Mouse (Mus musculus): ENCODE measurements at regions not wholly inside any gene's neighbourhood (a gene's known extent, or its start where the extent isn't known, plus 50 kb on each side); places are given as distances from the start of the nearest gene placed in this dataset.
"Not testable (repeated sequence)": the region's sequence is repeated elsewhere in the genome, so short reads cannot be mapped to it uniquely, and the experiment has no call there.

- DNase-seq (ENCODE audit: low spot score), result no peak
Measured at GRCm38 (mm10) chr12:113241373-113242193, 55.9 kb downstream of the Tmem121 start.

DNA sequence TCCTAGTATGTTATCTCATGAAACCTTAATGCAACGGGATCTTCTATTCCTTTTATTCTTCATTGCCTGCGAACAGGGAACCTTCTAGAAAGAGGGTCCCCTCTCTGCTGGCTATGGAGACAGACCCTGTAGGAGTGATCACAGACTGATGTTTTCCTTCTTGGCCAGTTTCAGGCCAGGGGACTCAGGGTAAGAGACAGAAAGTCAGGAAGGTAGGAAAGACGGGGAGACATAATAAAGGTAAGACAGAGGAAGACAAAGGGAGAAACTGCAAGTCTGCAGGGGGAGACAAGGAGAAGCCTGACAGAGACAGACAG lies 56.4 kb downstream of the Tmem121 start:
- DNase-seq (ENCODE audit: low spot score), result no peak

DNA sequence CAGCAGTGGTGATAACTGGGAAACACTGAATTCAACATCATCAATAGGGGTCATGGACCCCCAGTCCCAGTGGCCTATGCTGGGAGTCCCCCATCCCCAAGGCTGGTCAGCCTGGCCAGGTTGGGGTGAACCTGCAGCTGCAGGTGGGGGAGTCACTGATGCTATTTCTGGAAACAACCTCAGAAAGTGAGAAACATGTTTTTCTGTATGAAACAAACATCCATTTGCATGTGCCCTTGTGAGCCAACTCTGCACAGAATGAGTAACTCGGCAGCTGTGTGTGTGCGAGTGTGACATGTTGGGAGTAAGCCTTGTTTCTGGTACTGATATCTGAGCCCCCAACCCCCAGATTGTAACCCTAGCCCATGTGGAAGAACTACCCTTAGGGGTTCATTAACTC lies 59.0 kb downstream of the Tmem121 start:
- no peak for DNase-seq (ENCODE audit: low spot score)

DNA sequence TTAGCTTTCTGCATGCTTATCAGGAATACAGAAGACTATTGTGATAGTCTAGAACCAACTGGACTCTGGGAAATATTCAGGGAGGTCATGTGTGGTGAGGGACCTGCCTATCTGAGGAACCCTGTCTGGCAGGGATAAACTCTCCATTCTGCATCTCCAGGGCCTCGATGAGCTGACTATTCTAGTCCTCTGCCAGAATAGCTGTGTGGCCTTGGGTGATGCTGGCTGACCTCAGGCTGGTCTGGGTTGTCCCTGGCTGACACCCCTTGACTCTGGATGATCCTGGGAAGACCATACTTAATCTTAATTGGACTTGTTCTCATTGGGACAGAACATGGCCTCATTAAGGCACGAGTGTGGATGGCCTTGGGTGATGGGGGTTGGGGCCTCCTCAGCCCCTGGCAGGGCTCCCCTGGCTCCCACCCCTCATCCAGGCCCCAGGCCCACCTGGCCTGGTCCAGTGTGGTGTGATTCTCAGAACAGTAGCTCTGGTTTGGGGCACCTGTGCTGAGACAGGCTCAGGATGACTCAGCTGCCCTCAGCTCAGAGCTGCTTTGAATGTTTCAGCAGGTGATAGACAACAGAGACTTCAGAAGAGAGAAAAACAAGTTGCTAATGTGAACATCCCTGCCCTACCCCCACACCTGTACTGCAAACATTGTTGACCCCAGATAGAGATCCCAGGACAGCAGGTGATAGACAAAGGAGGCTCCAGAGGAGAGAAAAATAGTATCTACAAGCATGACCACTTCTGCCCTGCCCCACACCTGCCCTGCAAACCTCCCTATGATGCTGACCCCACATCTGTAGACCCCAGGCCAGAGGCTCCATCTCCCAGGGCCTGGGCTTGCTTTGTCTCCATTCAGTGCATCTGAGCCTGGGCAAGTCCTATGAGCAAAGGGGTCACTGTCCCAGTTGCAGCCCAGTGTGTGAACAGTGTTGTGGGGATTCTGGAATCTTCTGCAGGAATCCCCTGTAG lies 68.0 kb downstream of the Tmem121 start:
- DNase-seq (ENCODE audit: low spot score), result not testable (repeated sequence)

- no peak for DNase-seq (ENCODE audit: low spot score)
Measured at GRCm38 (mm10) chr12:113255331-113255730, 69.6 kb downstream of the Tmem121 start.

DNA sequence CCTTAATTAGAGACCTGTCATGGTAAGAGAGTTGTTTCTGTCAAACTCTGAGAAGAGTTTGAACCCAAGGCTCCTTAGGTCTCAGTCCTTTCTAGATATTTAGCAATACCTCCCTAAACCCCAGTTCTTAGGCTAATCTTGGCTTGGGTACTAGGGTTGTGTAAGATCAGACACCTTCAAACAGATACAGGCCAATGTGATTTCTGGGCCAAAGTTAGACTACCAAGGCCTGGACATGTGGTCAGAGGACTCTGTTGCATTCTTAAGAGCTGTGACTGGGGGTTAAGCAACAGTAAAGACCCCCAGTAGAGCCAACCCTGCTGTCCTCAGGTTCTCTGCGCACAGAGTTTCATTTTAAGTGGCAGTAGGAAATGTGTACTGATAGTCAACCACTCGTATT lies 70.9 kb downstream of the Tmem121 start:
- no peak for DNase-seq (ENCODE audit: low spot score)

DNA sequence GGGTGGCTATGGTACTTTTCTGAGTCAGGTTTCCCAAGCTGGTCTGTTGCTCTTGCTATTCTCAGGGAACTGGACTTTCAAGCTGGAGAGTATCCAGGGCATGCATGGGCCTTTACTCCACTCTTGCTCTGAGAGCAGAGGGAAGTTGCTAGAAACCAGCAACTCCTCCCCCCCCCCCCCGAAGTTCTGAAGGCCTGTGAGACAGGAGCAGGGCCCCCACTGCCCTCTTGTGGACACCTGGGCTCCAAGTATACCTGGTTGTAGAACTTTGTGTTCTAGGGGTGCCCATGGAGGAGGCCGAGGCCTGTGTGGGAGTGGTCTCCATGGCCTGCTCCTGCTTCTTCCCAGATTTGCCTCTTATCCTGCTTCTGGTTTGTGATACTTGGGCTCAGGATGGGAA lies 71.5 kb downstream of the Tmem121 start:
- no peak for DNase-seq (ENCODE audit: low spot score)

DNA sequence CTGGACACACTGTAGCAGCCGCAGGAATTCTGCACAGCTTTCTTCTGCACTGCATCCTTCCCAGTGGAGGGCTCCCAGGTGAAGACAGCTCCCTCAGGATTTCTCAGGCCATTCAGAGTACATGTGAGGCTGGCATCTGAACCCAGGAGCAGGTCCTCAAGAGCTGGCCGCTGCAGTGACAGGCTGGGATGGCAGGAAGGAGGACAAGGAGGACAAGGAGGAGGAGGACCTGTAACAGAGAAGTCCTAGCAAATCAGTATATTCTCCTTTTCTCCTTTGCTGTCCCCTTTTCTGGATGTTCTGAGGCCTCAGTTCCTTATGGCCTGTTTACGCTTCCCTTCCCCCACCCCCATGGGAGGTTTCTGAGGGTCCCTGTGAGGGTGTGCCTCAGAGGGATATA lies 73.7 kb downstream of the Tmem121 start:
- DNase-seq (ENCODE audit: low spot score), result no peak

DNA sequence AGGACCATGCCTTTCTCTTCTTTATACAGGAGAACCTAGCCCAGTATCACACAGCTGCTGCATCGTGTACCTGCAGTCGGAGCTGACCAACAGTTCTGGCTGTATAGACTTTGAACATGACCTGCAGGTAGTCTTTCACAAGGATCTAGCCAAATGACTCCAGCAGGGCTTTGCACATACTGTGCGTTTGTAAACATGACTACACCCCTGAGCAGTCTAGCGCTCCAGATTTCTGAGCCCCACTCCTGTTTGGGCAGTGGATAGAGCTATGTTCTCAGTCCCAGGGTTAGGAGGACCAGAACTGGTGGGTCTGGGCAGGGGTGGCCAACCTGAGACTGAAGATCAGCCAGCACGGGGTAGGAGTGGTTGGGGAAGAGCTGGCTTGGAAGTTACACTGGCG lies 74.6 kb downstream of the Tmem121 start:
- no peak for DNase-seq (ENCODE audit: low spot score)

GRCm38 (mm10) chr12:113275934-113276333 lies 90.2 kb downstream of the Tmem121 start:
- DNase-seq (ENCODE audit: low spot score), result no peak

DNA sequence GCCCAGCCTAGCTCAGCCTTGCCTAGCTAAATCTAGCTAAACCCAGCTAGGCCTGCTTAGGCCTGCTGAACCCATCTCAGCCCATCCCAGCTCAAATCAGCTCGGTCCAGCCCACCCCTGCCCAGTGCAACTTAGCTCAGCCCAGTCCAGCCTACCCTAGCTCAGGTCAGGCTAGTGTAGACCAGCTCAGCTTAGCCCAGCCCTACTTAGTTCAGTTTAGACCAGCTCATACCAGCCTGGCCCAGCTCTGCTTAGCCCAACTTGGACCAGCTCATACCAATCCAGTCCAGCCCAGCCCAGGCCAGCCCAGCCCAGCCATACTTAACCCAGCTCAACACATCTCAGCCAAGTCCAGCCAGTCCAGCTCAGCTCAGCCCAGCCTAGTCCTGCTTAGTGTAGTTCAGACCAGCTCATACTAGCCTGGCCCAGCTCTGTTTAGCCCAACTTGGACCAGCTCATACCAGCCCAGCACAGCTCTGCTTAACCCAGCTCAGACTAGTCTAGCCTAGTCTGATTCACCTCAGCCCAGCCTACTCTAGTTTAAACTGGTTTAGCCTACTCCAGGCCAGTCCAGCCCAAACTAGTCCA lies 90.7 kb downstream of the Tmem121 start:
- DNase-seq (ENCODE audit: low spot score), result no peak

GRCm38 (mm10) chr12:113277741-113278140 lies 92.0 kb downstream of the Tmem121 start:
- no peak for DNase-seq (ENCODE audit: low spot score)

DNA sequence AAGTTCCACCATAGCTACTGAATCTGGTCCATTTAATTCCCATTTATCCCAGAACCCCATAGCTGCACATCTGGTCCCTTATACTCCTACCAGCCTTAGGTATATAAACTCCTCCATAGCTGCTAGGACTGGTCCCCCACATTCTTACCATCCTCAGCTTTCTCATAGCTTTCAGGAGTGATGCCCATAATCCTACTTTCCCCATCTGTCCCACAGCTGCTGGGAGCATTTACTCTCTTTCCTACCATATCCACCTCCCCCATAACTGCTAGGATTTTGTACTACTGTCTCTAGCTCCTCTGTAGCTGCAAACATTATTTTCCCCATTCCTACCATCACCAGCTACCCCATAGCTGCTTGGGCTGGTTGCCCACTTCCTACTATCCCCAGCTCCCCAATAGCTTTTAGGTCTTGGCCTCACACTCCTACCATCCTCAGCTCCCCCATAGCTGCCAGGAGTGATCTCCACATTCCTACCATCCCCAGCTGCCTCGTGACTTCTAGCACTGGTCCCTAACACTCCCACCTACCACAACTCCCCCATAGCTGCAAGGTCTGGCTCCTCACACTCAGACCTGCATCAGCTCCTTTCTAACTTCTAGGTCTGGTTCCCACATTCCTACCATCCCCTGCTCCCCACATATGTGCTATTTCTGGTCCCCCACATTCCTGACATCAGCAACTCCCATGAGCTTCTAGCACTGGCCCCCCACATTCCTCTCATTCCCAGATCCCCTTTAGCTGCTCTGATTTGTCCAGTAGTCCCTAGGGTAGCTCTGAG lies 106.5 kb downstream of the Tmem121 start:
- no peak for DNase-seq (ENCODE audit: low spot score)

- no peak for DNase-seq (ENCODE audit: low spot score)
Measured at GRCm38 (mm10) chr12:113295924-113296323, 110.2 kb downstream of the Tmem121 start.

DNA sequence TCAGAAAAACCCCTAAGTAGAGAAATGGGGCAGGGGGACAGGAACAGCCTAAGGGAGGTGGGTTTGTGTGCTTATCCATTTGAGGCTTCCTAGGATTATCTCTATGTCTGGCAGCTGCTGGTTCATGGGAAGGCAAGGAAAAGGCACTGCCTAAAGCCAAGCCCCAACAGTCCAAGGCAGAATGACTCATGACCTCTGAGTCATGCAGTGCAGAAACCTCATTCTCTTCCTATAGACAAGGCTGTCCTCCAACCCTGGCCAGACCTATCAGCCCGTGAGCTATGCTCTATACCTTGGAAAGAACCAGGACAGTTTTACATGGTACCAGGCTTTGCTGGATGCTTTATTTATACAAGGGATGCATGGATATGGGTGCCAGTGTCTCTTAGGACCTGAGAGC lies 120.2 kb downstream of the Tmem121 start:
- no peak for DNase-seq (ENCODE audit: low spot score)

GRCm38 (mm10) chr12:113313319-113313718 lies 127.6 kb downstream of the Tmem121 start:
- DNase-seq (ENCODE audit: low spot score), result no peak

DNA sequence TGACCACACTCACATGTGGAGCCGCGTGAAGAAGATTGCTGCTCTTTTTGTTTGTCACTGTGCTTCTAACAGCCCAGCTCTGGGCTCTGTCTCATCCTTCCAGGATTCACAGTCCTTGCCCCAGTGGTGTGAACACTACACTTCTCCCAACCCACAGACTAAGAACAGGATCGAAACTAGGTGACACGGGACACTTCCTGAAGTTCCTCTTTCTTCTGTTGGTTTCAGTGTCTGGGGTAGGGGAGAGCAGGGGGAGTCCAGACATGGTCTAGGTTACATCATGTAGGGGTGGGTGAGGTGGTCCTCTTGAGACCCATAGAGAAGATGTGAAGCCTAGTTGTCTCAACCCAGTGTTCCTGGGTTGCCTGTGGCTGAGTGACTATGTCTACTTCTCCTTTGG lies 128.9 kb downstream of the Tmem121 start:
- no peak for DNase-seq (ENCODE audit: low spot score)

GRCm38 (mm10) chr12:113321086-113321485 lies 135.4 kb downstream of the Tmem121 start:
- DNase-seq (ENCODE audit: low spot score), result no peak

DNA sequence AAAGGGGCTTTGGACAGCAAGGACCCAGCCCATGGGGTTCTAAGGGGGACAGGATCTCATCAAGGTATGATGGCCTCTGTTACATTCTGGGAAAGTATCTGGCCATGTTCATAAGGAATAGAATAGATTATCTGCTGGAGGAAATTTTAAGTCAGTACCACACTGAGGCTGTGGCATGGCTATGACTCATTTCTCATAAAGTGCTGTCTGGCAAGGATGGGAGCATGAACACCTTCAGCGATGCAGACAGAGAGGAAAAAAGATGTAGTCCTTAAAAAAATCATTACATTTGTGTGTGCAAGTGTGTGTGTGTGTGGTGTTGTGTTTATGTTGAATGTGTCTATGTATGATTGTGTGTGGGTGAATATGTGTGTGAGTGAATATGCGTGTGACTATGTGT lies 136.4 kb downstream of the Tmem121 start:
- no peak for DNase-seq (ENCODE audit: low spot score)

DNA sequence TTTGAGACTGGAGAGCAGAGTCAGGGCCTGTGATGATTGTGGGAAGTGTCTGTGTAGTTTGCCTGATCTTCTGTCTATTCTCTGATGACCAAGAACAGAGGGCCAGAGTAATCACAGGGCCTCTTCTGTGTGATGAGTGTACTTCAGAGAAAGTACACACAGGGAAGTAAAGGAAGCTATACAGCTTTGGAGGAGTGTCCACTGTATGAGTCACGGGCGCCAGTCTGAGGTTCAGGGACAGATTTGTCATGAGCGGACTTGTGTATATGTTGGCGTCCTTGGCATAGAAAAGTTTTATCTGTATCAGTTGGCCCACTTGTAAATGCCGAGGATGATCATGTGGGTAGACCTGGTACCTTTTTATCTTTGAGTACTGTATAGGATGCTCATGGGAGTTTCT lies 142.1 kb downstream of the Tmem121 start:
- no peak for DNase-seq (ENCODE audit: low spot score)

GRCm38 (mm10) chr12:113330266-113330665 lies 144.5 kb downstream of the Tmem121 start:
- no peak for DNase-seq (ENCODE audit: low spot score)

- no peak for DNase-seq (ENCODE audit: low spot score)
Measured at GRCm38 (mm10) chr12:113332226-113332625, 146.5 kb downstream of the Tmem121 start.
